Mouse (Mus musculus): ENCODE measurements around the gene Slc39a2.
"Not testable (repeated sequence)": the region's sequence is repeated elsewhere in the genome, so short reads cannot be mapped to it uniquely, and the experiment has no call there.

The Slc39a2 gene

GRCm38 (mm10) chr14:51892191-51892939 lies at the start of gene Slc39a2:
Gene Slc39a2, plus strand, starts transcription at chr14:51892889.
- no peak for DNase-seq (ENCODE audit: low spot score)

- no peak for DNase-seq (ENCODE audit: low spot score)
These were observed 48.8 kb upstream of the Slc39a2 start for GRCm38 (mm10) chr14:51843882-51844281.

- no peak for DNase-seq (ENCODE audit: low spot score)
These were observed 46.1 kb upstream of the Slc39a2 start for GRCm38 (mm10) chr14:51846566-51846965.

GRCm38 (mm10) chr14:51851006-51851405 lies 41.7 kb upstream of the Slc39a2 start:
- DNase-seq (ENCODE audit: low spot score), result not testable (repeated sequence)

- no peak for DNase-seq (ENCODE audit: low spot score)
These were observed 39.3 kb upstream of the Slc39a2 start, which contains the start of gene Ear6 for GRCm38 (mm10) chr14:51853399-51853798. Gene Ear6, plus strand, starts transcription at chr14:51853699.

GRCm38 (mm10) chr14:51855280-51855679 lies 37.4 kb upstream of the Slc39a2 start:
- not testable (repeated sequence) for DNase-seq (ENCODE audit: low spot score)

GRCm38 (mm10) chr14:51863603-51864002 lies 29.1 kb upstream of the Slc39a2 start:
- not testable (repeated sequence) for DNase-seq (ENCODE audit: low spot score)

- peak; percentile 16 for DNase-seq (ENCODE audit: low spot score)
These were observed 21.9 kb upstream of the Slc39a2 start for GRCm38 (mm10) chr14:51870756-51871155.

- no peak for DNase-seq (ENCODE audit: low spot score)
These were observed 20.9 kb upstream of the Slc39a2 start for GRCm38 (mm10) chr14:51871741-51872140.

GRCm38 (mm10) chr14:51877517-51877916 lies 15.2 kb upstream of the Slc39a2 start:
- DNase-seq (ENCODE audit: low spot score), result no peak

- DNase-seq (ENCODE audit: low spot score), result peak; percentile 86
These were observed 9.1 kb upstream of the Slc39a2 start for GRCm38 (mm10) chr14:51883527-51884030.

- DNase-seq (ENCODE audit: low spot score), result no peak
These were observed 8.6 kb upstream of the Slc39a2 start for GRCm38 (mm10) chr14:51884031-51884544.

- peak; percentile 97 for DNase-seq (ENCODE audit: low spot score)
These were observed 7.9 kb upstream of the Slc39a2 start, which contains the start of gene Mettl17 for GRCm38 (mm10) chr14:51884598-51885331. Gene Mettl17, plus strand, starts transcription at chr14:51884842.

GRCm38 (mm10) chr14:51886051-51886450 lies 6.6 kb upstream of the Slc39a2 start:
- no peak for DNase-seq (ENCODE audit: low spot score)

- DNase-seq (ENCODE audit: low spot score), result no peak
These were observed 2.9 kb upstream of the Slc39a2 start for GRCm38 (mm10) chr14:51889833-51890232.

- DNase-seq (ENCODE audit: low spot score), result peak; percentile 66
These were observed 555 bp downstream of the Slc39a2 start for GRCm38 (mm10) chr14:51893094-51893794.

- DNase-seq (ENCODE audit: low spot score), result no peak
These were observed 1.1 kb downstream of the Slc39a2 start for GRCm38 (mm10) chr14:51893809-51894208.

- no peak for DNase-seq (ENCODE audit: low spot score)
These were observed 2.4 kb downstream of the Slc39a2 start for GRCm38 (mm10) chr14:51895071-51895470.

- DNase-seq (ENCODE audit: low spot score), result no peak
These were observed 3.3 kb downstream of the Slc39a2 start for GRCm38 (mm10) chr14:51896019-51896418.

GRCm38 (mm10) chr14:51896539-51897170 lies 4.0 kb downstream of the Slc39a2 start:
- no peak for DNase-seq (ENCODE audit: low spot score)

- no peak for DNase-seq (ENCODE audit: low spot score)
These were observed 6.7 kb downstream of the Slc39a2 start for GRCm38 (mm10) chr14:51899351-51899750.
